Mouse (Mus musculus) embryonic facial prominence, embryonic 14.5 days (tissue): ENCODE data around the gene Cd7. TPM values are rescaled to one million over a fixed set of nuclear protein-coding genes. Genes with fewer than 3 reads are reported as not detected.
"Not testable (repeated sequence)": the region's sequence is repeated elsewhere in the genome, so short reads cannot be mapped to it uniquely, and the experiment has no call there.

Experiments used
- ATAC-seq: fragments of 200-750 bp; cut with Nextera tagmentation; 2 replicates; pipeline ENCODE4 v1.8.0; 2017; ENCODE audit warnings: low read depth, moderate number of reproducible peaks, moderate TSS enrichment
- DNase-seq: peaks from one replicate; pipeline ENCODE4 v3.0.0-alpha.2; 2015; ENCODE audit warnings: low spot score
- H3K27ac ChIP-seq: fragments of 300-500 bp; sonication (generic); replicated peaks from 2 replicates; pipeline ENCODE4 v1.5.1; 2014; ENCODE audit warnings: low read depth, mild to moderate bottlenecking, low read length, moderate library complexity
- H3K27me3 ChIP-seq: fragments of 300-500 bp; sonication (generic); replicated peaks from 2 replicates; pipeline ENCODE4 v1.6.1; 2014; ENCODE audit warnings: low read length; ENCODE audit not compliant: control insufficient read depth, insufficient read depth
- H3K36me3 ChIP-seq: fragments of 300-500 bp; sonication (generic); 2 replicates; pipeline ENCODE4 v1.6.1; 2014; ENCODE audit warnings: low read length, mixed read lengths; ENCODE audit not compliant: control insufficient read depth, insufficient read depth
- H3K4me1 ChIP-seq: fragments of 300-500 bp; sonication (generic); 2 replicates; pipeline ENCODE4 v1.6.1; 2014; ENCODE audit warnings: antibody characterized with exemption, low read length; ENCODE audit not compliant: control insufficient read depth, insufficient read depth
- H3K4me2 ChIP-seq: fragments of 300-500 bp; sonication (generic); 2 replicates; pipeline ENCODE4 v1.6.1; 2014; ENCODE audit warnings: low read depth, mild to moderate bottlenecking, low read length, moderate library complexity, mixed read lengths
- H3K4me3 ChIP-seq: fragments of 300-500 bp; sonication (generic); 2 replicates; pipeline ENCODE4 v1.5.1; 2014; ENCODE audit warnings: low read depth, mild to moderate bottlenecking, low read length
- H3K9ac ChIP-seq: fragments of 300-500 bp; sonication (generic); 2 replicates; pipeline ENCODE4 v1.6.1; 2014; ENCODE audit warnings: low read depth, mild to moderate bottlenecking, low read length, moderate library complexity, mixed read lengths
- H3K9me3 ChIP-seq: fragments of 300-500 bp; sonication (generic); 2 replicates; pipeline ENCODE4 v1.6.1; 2016; ENCODE audit warnings: low read length; ENCODE audit not compliant: control insufficient read depth
- WGBS: fragments of 180-500 bp; shearing (Covaris S2); extraction: QIAGEN DNeasy Blood & Tissue Kit; methylation state at CpG from one replicate; pipeline ENCODE4 v1.1.7; 2014; 5-methylcytosine and 5-hydroxymethylcytosine counted together
- polyA plus RNA-seq: library from polyadenylated mRNA; unstranded; fragments of >200 nt; fragmentation: Nextera tagmentation; extraction: Ambion mirVana; gene quantifications from 2 replicates; pipeline ENCODE4 v1.2.1, GENCODE M21; 2014

The Cd7 gene
- polyA plus RNA-seq, 1 experiment from 2014 or later = 0.93 TPM

- not testable (repeated sequence) for H3K36me3 ChIP-seq, H3K9me3 ChIP-seq, H3K27me3 ChIP-seq, H3K4me2 ChIP-seq, ATAC-seq, H3K4me1 ChIP-seq, DNase-seq, H3K4me3 ChIP-seq, H3K27ac ChIP-seq, H3K9ac ChIP-seq
- 93% methylated on average over 11 of the region's 16 CpGs for WGBS
Measured at GRCm38 (mm10) chr11:121069662-121070061, 30.4 kb upstream of the Cd7 start.

DNA sequence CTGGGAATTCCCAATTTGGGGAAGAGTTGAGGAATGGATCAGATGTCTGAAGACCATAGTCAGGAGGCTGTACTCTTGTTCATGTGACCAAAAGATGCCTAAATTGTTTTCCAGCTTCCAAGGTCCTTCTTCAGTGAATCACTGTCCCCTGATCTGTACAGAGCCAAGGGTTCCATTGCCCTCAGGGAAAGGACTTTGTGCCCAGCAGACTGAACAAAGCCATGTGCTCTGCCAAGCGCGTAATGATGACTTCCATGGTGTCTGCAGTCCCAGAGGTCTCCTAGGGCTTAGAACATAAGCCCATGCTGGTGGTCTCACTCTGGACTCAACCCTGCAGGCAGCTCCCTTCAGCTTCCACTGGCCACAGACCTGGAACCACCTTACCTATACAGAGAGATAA lies 28.7 kb upstream of the Cd7 start:
- no peak overlapping the region for H3K9ac ChIP-seq
- ATAC-seq (no peak), DNase-seq (no peak)
- H3K9me3 ChIP-seq = no peaks in the 10 kb centered on the region
- H3K27me3 ChIP-seq = no peaks in the 10 kb centered on the region
- 95% methylated on average over 2 of the region's 2 CpGs for WGBS
- no peak overlapping the region for H3K27ac ChIP-seq
- no peaks in the 10 kb centered on the region for H3K36me3 ChIP-seq
- no peaks in the 10 kb centered on the region for H3K4me1 ChIP-seq
- H3K4me2 ChIP-seq = no peak overlapping the region
- H3K4me3 ChIP-seq = no peak overlapping the region

DNA sequence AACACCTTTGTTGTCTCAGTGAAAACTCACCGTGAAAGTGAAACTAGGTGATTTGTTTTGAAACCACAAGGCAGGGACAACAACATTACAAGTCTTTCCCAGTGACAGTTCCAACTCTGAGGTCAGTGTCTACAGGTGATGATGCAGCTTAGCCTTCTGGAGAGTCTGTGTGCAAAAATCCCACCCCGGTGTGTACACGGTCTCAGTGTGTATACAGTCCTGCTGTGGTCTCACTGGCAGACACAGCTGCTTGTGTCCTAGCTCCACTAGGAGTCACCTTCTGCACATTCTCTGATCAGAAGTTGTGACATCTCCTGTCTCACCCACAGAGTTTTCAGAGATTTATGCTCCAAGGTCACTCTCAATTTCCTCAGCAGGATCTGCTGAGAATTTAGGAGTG lies 25.0 kb upstream of the Cd7 start:
- Histone ChIP-seq H3K27ac (no peak overlapping the region), H3K9ac (no peak overlapping the region), H3K4me3 (no peak overlapping the region), H3K9me3 (no peaks in the 10 kb centered on the region), H3K4me1 (no peaks in the 10 kb centered on the region), H3K36me3 (no peaks in the 10 kb centered on the region), H3K27me3 (no peaks in the 10 kb centered on the region), H3K4me2 (no peak overlapping the region)
- WGBS = 79% methylated on average over 3 of the region's 3 CpGs
- ATAC-seq = no peak
- DNase-seq = no peak

DNA sequence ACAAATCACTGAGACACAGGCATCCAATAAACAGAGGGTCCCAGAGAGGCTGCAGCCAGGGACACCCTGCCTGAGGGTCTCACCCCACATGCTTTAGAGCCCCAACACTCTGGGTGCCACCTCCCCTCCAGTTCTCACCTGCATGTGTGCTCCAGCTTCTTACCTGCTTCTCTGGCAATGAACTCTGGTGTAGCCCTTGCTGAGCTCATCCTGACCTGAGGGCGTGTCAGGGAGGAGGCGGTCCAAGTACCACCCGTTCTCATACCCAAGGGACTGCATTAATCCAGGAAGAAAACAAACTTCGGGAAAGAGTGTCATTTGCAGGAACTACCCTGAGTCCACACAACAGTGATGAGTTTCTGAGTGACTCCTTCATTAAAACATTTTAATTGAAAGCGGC lies 24.2 kb upstream of the Cd7 start, which contains the start of gene Sectm1b:
Sectm1b (minus strand) TSS at position 191 of the 400 bp plus-strand sequence.
- ATAC-seq (no peak), DNase-seq (no peak)
- H3K36me3 ChIP-seq = no peaks in the 10 kb centered on the region
- 68% methylated on average over 5 of the region's 5 CpGs for whole genome bisulfite sequencing
- H3K4me1 ChIP-seq = no peaks in the 10 kb centered on the region
- no peaks in the 10 kb centered on the region for H3K27me3 ChIP-seq
- no peaks in the 10 kb centered on the region for H3K9me3 ChIP-seq
- no peak within 1 kb of the TSS for H3K27ac ChIP-seq
- no peak within 1 kb of the TSS for H3K4me2 ChIP-seq
- no peak within 1 kb of the TSS for H3K4me3 ChIP-seq
- no peak within 1 kb of the TSS for H3K9ac ChIP-seq

DNA sequence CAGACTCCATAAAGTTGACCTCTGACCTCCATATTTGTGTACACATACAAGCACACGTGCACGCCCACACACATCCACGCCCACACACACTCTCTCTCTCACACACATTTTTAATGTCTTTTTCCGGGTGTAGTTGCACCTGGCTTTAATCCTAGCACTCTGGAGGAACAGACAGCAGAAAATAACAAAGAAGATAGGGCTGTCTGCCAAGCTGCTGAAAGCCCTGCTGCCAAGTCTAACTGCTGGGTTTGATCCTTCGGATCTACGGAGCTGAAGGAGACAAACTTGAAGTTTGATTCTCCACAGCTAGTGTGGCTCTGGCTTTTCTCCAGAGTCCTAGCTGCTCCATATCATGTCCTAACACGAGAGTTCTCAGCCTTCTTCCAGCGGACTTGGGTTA lies 22.4 kb upstream of the Cd7 start:
- Histone ChIP-seq H3K9ac (no peak overlapping the region), H3K36me3 (no peaks in the 10 kb centered on the region), H3K9me3 (no peaks in the 10 kb centered on the region), H3K4me3 (no peak overlapping the region), H3K27ac (no peak overlapping the region), H3K27me3 (no peaks in the 10 kb centered on the region), H3K4me2 (no peak overlapping the region), H3K4me1 (no peaks in the 10 kb centered on the region)
- peak; percentile 78 for DNase-seq
- WGBS = 58% methylated on average over 8 of the region's 8 CpGs
- ATAC-seq = no peak

- H3K4me1 ChIP-seq, DNase-seq, H3K4me3 ChIP-seq, H3K27ac ChIP-seq, H3K9me3 ChIP-seq, ATAC-seq, H3K36me3 ChIP-seq, H3K9ac ChIP-seq, H3K4me2 ChIP-seq, H3K27me3 ChIP-seq: not testable (repeated sequence)
- WGBS = 93% methylated on average over 6 of the region's 6 CpGs
Measured at GRCm38 (mm10) chr11:121060401-121061067, 21.3 kb upstream of the Cd7 start.

- Histone ChIP-seq H3K9me3 (no peaks in the 10 kb centered on the region), H3K9ac (no peak overlapping the region), H3K4me3 (no peak overlapping the region), H3K36me3 (no peaks in the 10 kb centered on the region), H3K4me1 (no peaks in the 10 kb centered on the region), H3K27me3 (no peaks in the 10 kb centered on the region), H3K27ac (no peak overlapping the region), H3K4me2 (no peak overlapping the region)
- ATAC-seq (no peak), DNase-seq (no peak)
- WGBS = 84% methylated on average over 4 of the region's 4 CpGs
Measured at GRCm38 (mm10) chr11:121059471-121059870, 20.3 kb upstream of the Cd7 start.

DNA sequence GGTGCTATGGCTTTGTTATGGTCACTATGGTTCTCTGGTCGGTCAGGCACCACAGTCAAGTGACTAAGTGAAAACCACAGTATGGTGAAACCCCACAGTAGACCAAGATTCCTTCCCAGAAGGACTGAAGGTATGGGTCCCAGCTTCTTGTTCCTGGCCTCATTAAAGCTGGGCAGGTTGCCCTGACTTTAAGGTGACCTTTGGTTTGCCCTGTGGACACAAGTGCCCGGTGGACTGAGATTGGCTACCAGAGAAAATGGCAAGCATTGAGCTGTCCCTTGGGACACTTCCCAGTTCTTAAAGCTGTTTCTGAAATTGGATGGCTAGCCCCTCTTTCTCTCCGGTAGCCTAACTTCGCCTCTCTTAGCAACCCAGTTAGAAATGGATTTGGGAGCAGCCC lies 19.7 kb upstream of the Cd7 start:
- no peaks in the 10 kb centered on the region for H3K4me1 ChIP-seq
- H3K9me3 ChIP-seq = no peaks in the 10 kb centered on the region
- no peaks in the 10 kb centered on the region for H3K36me3 ChIP-seq
- no peaks in the 10 kb centered on the region for H3K27me3 ChIP-seq
- no peak for ATAC-seq
- H3K9ac ChIP-seq = no peak overlapping the region
- no peak overlapping the region for H3K4me2 ChIP-seq
- no peak for DNase-seq
- WGBS = 84% methylated on average over 4 of the region's 4 CpGs
- H3K27ac ChIP-seq = no peak overlapping the region
- H3K4me3 ChIP-seq = no peak overlapping the region

DNA sequence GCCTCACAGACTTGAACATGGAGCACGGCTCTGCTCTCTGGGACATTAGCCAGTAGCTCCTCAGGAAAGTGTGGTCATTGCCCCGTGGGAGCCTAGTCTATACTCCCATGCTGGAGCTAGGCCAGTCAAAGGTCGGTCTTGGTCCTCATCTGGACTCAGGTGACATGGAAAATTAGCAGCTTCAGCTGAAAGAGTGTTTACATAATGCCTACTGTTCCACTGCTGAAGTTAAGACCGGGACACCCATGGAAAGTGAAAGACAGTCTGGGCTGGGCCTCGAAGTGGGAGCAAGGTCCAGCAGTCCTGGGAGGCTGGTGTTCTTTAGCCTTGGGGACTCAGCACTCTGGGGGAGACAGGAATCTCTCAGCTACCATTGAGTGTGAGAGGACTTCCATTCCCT lies 18.9 kb upstream of the Cd7 start:
- no peak overlapping the region for H3K27ac ChIP-seq
- no peak overlapping the region for H3K9ac ChIP-seq
- no peaks in the 10 kb centered on the region for H3K9me3 ChIP-seq
- no peak overlapping the region for H3K4me3 ChIP-seq
- ATAC-seq = no peak
- 74% methylated on average over 5 of the region's 5 CpGs for WGBS
- no peaks in the 10 kb centered on the region for H3K4me1 ChIP-seq
- no peaks in the 10 kb centered on the region for H3K36me3 ChIP-seq
- H3K27me3 ChIP-seq = no peaks in the 10 kb centered on the region
- DNase-seq = no peak
- H3K4me2 ChIP-seq = no peak overlapping the region
